Mouse (Mus musculus): ENCODE measurements around the gene Zfp628. TPM values are rescaled to one million over a fixed set of nuclear protein-coding genes. Genes with fewer than 3 reads are reported as not detected.

Gene Zfp628
- total and polyA plus RNA-seq, 3 experiments, result 6.8 to 9.4 (median 7.5) TPM

DNA sequence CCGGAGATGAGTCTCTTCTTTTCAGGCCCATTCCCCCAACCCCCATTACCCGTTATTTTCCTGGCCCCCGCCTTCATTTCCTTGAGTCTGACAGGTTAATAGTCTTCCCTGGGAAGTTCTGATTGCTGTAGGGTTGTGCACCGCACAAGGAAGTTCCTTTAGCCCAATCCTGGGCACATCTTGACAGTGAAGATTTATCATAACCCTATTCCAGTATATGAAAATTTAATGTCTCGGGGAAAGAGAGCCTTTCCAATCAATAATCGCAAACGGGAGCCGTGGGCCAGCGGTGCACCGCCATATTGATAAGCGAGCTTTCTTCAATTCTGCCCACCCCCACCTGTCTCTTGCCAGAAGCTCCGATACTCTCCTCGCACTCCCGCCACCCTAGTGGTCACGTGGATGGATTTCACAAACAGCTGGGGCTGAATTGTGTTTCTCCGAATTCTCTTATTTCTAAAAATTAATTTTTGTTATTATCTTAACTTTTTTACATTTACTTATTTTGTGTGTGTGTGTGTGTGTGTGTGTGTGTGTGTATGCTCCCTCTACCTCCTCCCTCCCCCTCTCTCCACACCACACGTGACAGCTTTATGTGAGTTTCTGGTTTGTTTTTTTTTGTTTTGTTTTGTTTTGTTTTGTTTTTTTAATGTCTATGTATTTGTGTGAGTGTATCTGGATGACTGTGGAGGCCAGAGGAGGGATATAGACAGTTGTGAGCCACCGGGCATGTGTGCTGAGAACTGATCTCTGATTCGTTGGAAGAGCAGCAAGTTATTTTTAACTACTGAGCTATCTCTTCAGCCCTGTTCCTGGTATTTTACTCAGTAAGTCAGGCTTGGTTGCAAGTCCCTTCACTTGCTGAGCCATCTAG is 15.1 kb upstream of the Zfp628 start:
- no peaks in the 10 kb centered on the region for H3K36me3 ChIP-seq (ENCODE audit: control insufficient read depth, insufficient read depth, low read length)
- TF ChIP-seq EP300 (IDR thresholded peaks at IDR 0.05; ENCODE audit: insufficient read depth, low read depth, low read length), result no peak
- TF ChIP-seq CTCF (IDR thresholded peaks at IDR 0.05), result peak; percentile 13; the same call in 1 of the 2 replicates
- TF ChIP-seq POLR2A (IDR thresholded peaks at IDR 0.05; ENCODE audit: insufficient read depth, low read depth, low read length), result 0 out of 2 replicates have a peak, but pooled peaks have one; percentile 18
- H3K4me1 ChIP-seq (ENCODE audit: control insufficient read depth, insufficient read depth, low read length), result no peaks in the 10 kb centered on the region; the same call in 1 of the 2 replicates
- H3K4me3 ChIP-seq, result peak overlapping the region; percentile 39
- no peaks in the 10 kb centered on the region; the same call in 1 of the 2 replicates for H3K27me3 ChIP-seq (ENCODE audit: control insufficient read depth, insufficient read depth, low read length)
- H3K27ac ChIP-seq, result peak overlapping the region; percentile 61
- H3K9ac ChIP-seq (ENCODE audit: low read depth, low read length), result peak overlapping the region; percentile 72
- 10% methylated on average over 19 of the region's 19 CpGs for WGBS
- no peaks in the 10 kb centered on the region for H3K79me2 ChIP-seq (replicated peaks; ENCODE audit: control insufficient read depth, insufficient read depth, low read length)
- intact Hi-C loops (cut with DNase I), result no loop called here
- no peak for DNase-seq

DNA sequence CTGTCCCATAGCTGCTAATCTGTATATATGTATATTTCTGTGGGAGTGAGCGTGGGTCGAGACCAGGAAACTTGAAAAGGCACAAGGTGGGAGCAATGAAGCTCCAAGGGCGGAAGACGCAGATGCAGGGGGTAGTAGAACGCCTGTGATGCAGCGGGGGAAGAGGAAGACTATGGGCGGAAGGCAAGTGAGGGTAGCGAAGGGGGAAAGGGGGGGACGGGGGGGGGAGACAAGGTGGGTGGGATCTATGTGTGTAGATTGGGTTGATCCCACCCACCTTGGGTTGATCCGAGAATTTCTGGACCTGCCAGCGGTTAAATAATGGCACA is 14.5 kb upstream of the Zfp628 start:
- Histone ChIP-seq H3K9ac (ENCODE audit: low read depth, low read length) (peak overlapping the region; percentile 72), H3K4me3 (peak overlapping the region; percentile 39; the same call in 1 of the 2 replicates), H3K4me1 (ENCODE audit: control insufficient read depth, insufficient read depth, low read length) (no peaks in the 10 kb centered on the region; the same call in 1 of the 2 replicates), H3K27me3 (ENCODE audit: control insufficient read depth, insufficient read depth, low read length) (no peaks in the 10 kb centered on the region; the same call in 1 of the 2 replicates), H3K36me3 (ENCODE audit: control insufficient read depth, insufficient read depth, low read length) (no peaks in the 10 kb centered on the region), H3K27ac (peak overlapping the region; percentile 61), H3K79me2 (replicated peaks; ENCODE audit: control insufficient read depth, insufficient read depth, low read length) (no peaks in the 10 kb centered on the region)
- TF ChIP-seq POLR2A (IDR thresholded peaks at IDR 0.05; ENCODE audit: insufficient read depth, low read depth, low read length) (no peak), EP300 (IDR thresholded peaks at IDR 0.05; ENCODE audit: insufficient read depth, low read depth, low read length) (no peak), CTCF (IDR thresholded peaks at IDR 0.05) (no peak)
- 21% methylated on average over 11 of the region's 11 CpGs for WGBS
- no peak for DNase-seq
- intact Hi-C loops (cut with DNase I), result no loop called here

DNA sequence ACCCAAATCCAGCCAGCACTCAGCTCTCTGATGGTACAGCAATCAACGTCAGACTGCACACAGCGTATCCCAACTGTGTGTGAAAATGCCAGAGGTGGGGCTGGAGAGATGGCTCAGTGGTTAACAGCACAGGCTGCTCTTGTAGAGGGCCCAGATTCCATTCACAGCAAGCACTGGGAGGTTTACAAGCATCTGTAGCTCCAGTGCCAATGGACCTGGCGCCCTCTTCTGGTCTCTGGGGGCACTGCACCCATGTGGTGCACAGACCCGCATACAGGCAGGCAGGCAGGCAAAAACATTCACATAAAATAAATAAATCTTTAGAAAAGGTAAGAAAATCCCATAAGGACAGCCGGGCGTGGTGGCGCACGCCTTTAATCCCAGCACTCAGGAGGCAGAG is 13.8 kb upstream of the Zfp628 start:
- no peaks in the 10 kb centered on the region for H3K36me3 ChIP-seq (ENCODE audit: control insufficient read depth, insufficient read depth, low read length)
- no peak overlapping the region for H3K27ac ChIP-seq
- TF ChIP-seq POLR2A (IDR thresholded peaks at IDR 0.05; ENCODE audit: insufficient read depth, low read depth, low read length) (no peak), CTCF (IDR thresholded peaks at IDR 0.05) (peak; percentile 55), EP300 (IDR thresholded peaks at IDR 0.05; ENCODE audit: insufficient read depth, low read depth, low read length) (no peak)
- H3K4me3 ChIP-seq, result no peak overlapping the region
- 66% methylated on average over 8 of the region's 8 CpGs for WGBS
- DNase-seq, result no peak
- no peaks in the 10 kb centered on the region; the same call in 1 of the 2 replicates for H3K4me1 ChIP-seq (ENCODE audit: control insufficient read depth, insufficient read depth, low read length)
- H3K27me3 ChIP-seq (ENCODE audit: control insufficient read depth, insufficient read depth, low read length), result no peaks in the 10 kb centered on the region; the same call in 1 of the 2 replicates
- intact Hi-C loops (cut with DNase I), result no loop called here
- H3K79me2 ChIP-seq (replicated peaks; ENCODE audit: control insufficient read depth, insufficient read depth, low read length), result no peaks in the 10 kb centered on the region
- no peak overlapping the region for H3K9ac ChIP-seq (ENCODE audit: low read depth, low read length)

GRCm38 (mm10) chr7:4902404-4902803 is 12.6 kb upstream of the Zfp628 start:
- Histone ChIP-seq H3K4me3 (no peak overlapping the region), H3K27ac (no peak overlapping the region), H3K79me2 (replicated peaks; ENCODE audit: control insufficient read depth, insufficient read depth, low read length) (no peaks in the 10 kb centered on the region), H3K27me3 (ENCODE audit: control insufficient read depth, insufficient read depth, low read length) (no peaks in the 10 kb centered on the region; the same call in 1 of the 2 replicates), H3K9ac (ENCODE audit: low read depth, low read length) (no peak overlapping the region), H3K4me1 (ENCODE audit: control insufficient read depth, insufficient read depth, low read length) (no peaks in the 10 kb centered on the region; the same call in 1 of the 2 replicates), H3K36me3 (ENCODE audit: control insufficient read depth, insufficient read depth, low read length) (no peaks in the 10 kb centered on the region)
- intact Hi-C loops (cut with DNase I), result no loop called here
- 73% methylated on average over 9 of the region's 9 CpGs for WGBS
- TF ChIP-seq CTCF (IDR thresholded peaks at IDR 0.05) (no peak), POLR2A (IDR thresholded peaks at IDR 0.05; ENCODE audit: insufficient read depth, low read depth, low read length) (no peak), EP300 (IDR thresholded peaks at IDR 0.05; ENCODE audit: insufficient read depth, low read depth, low read length) (no peak)
- DNase-seq, result no peak

DNA sequence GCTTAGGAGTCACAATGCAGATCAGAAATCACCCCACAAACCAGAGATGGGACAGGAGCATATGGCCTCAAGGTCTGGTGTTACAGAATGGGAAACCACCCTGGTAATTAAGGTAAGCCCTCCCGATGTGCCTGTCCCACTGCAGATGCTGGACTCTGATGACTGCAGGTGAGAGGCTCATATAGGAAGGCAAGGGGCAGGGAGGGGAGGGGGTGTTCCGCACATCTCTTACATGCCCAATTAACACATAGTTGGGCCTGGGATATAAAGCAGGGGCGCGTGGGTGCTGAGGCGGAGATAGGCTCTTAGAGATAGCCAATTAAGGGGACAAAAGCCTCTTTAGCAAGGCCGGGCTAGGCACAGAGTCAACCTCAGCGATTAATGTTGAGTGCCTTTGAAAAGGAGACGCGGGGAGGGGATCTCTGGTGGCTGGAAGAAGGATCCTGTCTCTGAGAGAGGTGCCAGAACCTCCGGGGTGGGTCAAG is 8.5 kb upstream of the Zfp628 start, which contains the start of gene Gm36210:
Gene Gm36210 (minus strand): TSS at position 51 of the 485 bp plus-strand sequence.
- no peak within 1 kb of the TSS for H3K9ac ChIP-seq (ENCODE audit: low read depth, low read length)
- H3K4me1 ChIP-seq (ENCODE audit: control insufficient read depth, insufficient read depth, low read length), result no peaks in the 10 kb centered on the region; the same call in 1 of the 2 replicates
- intact Hi-C loops (cut with DNase I), result no loop called here
- H3K27ac ChIP-seq, result no peak within 1 kb of the TSS
- DNase-seq, result no peak
- no peak within 1 kb of the TSS for H3K4me3 ChIP-seq
- H3K27me3 ChIP-seq (ENCODE audit: control insufficient read depth, insufficient read depth, low read length), result no peaks in the 10 kb centered on the region; the same call in 1 of the 2 replicates
- H3K36me3 ChIP-seq (ENCODE audit: control insufficient read depth, insufficient read depth, low read length), result no peaks in the 10 kb centered on the region
- H3K79me2 ChIP-seq (replicated peaks; ENCODE audit: control insufficient read depth, insufficient read depth, low read length), result no peaks in the 10 kb centered on the region
- no peak for TF ChIP-seq CTCF (IDR thresholded peaks at IDR 0.05)
- no peak for TF ChIP-seq EP300 (IDR thresholded peaks at IDR 0.05; ENCODE audit: insufficient read depth, low read depth, low read length)
- no peak for TF ChIP-seq POLR2A (IDR thresholded peaks at IDR 0.05; ENCODE audit: insufficient read depth, low read depth, low read length)
- WGBS, result 49% methylated on average over 10 of the region's 10 CpGs

Data from heart, adult 2 months (tissue).